Mouse (Mus musculus) heart, postnatal 4 days (tissue): Measurements from ENCODE around the gene Prpf6. TPM values are rescaled to one million over a fixed set of nuclear protein-coding genes. Genes with fewer than 3 reads are reported as not detected.
A peak's percentile ranks its signal among the peaks of the same experiment; 100 is the strongest.

ENCODE experiments used
- DNase-seq: peaks from one replicate; pipeline ENCODE4 v3.0.0; 2021
- total RNA-seq, 2 experiments: library from RNA; stranded (reverse); gene quantifications; 2 replicates each; pipeline ENCODE4 v1.2.3; 2021

Prpf6 gene
- total RNA-seq: 10 to 100 TPM; 35.1 to 36.1 TPM

GRCm38 (mm10) chr2:181591528-181592085 lies at the start of gene Prpf6:
Prpf6 (plus strand) TSS chr2:181591868.
- DNase-seq: peak; percentile 5

GRCm38 (mm10) chr2:181546142-181546541 lies 45.5 kb upstream of the Prpf6 start:
- no peak for DNase-seq

GRCm38 (mm10) chr2:181548227-181548626 lies 43.4 kb upstream of the Prpf6 start:
- no peak for DNase-seq

- no peak for DNase-seq
Observed at GRCm38 (mm10) chr2:181548682-181549081, 43.0 kb upstream of the Prpf6 start.

- no peak for DNase-seq
Observed at GRCm38 (mm10) chr2:181550233-181550632, 41.4 kb upstream of the Prpf6 start.

- no peak for DNase-seq
Observed at GRCm38 (mm10) chr2:181553772-181554171, 37.9 kb upstream of the Prpf6 start.

GRCm38 (mm10) chr2:181567338-181567737 lies 24.3 kb upstream of the Prpf6 start:
- no peak for DNase-seq

GRCm38 (mm10) chr2:181568272-181569008 lies 23.2 kb upstream of the Prpf6 start:
- DNase-seq: peak; percentile 74

GRCm38 (mm10) chr2:181569856-181570255 lies 21.8 kb upstream of the Prpf6 start:
- DNase-seq: peak; percentile 3

GRCm38 (mm10) chr2:181570375-181570774 lies 21.3 kb upstream of the Prpf6 start:
- peak; percentile 5 for DNase-seq

GRCm38 (mm10) chr2:181570921-181571595 lies 20.6 kb upstream of the Prpf6 start:
- peak; percentile 4 for DNase-seq

GRCm38 (mm10) chr2:181571941-181572670 lies 19.6 kb upstream of the Prpf6 start:
- peak; percentile 2 for DNase-seq

- DNase-seq: no peak
Observed at GRCm38 (mm10) chr2:181572921-181573920, 18.4 kb upstream of the Prpf6 start.

GRCm38 (mm10) chr2:181573961-181574360 lies 17.7 kb upstream of the Prpf6 start:
- DNase-seq: no peak

- DNase-seq: no peak
Observed at GRCm38 (mm10) chr2:181574921-181575545, 16.6 kb upstream of the Prpf6 start.

GRCm38 (mm10) chr2:181576613-181577012 lies 15.1 kb upstream of the Prpf6 start:
- no peak for DNase-seq

GRCm38 (mm10) chr2:181577126-181577525 lies 14.5 kb upstream of the Prpf6 start:
- DNase-seq: no peak

GRCm38 (mm10) chr2:181577981-181578581 lies 13.6 kb upstream of the Prpf6 start:
- no peak for DNase-seq

- DNase-seq: peak; percentile 5
Observed at GRCm38 (mm10) chr2:181578790-181579618, 12.7 kb upstream of the Prpf6 start.

- no peak for DNase-seq
Observed at GRCm38 (mm10) chr2:181579681-181580080, 12.0 kb upstream of the Prpf6 start.
